Mouse (Mus musculus) E14TG2a.4 (cell line): Measurements from ENCODE around the gene Mrpl43.
"Not testable (repeated sequence)": the region's sequence is repeated elsewhere in the genome, so short reads cannot be mapped to it uniquely, and the experiment has no call there.

ENCODE experiments used
- H3K27me3 ChIP-seq: 2 replicates; pipeline ENCODE4 v1.6.1; 2014; ENCODE audit warnings: low read length, control low read depth; ENCODE audit not compliant: insufficient read depth
- H3K36me3 ChIP-seq: 2 replicates; pipeline ENCODE4 v1.6.1; 2014; ENCODE audit warnings: low read length, control low read depth; ENCODE audit not compliant: insufficient read depth
- H3K4me1 ChIP-seq: replicated peaks from 2 replicates; pipeline ENCODE4 v1.6.1; 2014; ENCODE audit warnings: low read depth, low read length, control low read depth
- H3K4me3 ChIP-seq: replicated peaks from 2 replicates; pipeline ENCODE4 v1.5.1; 2014; ENCODE audit warnings: mild to moderate bottlenecking, low read length
- H3K9me3 ChIP-seq: 2 replicates; pipeline ENCODE4 v1.6.1; 2014; ENCODE audit warnings: low read length, control low read depth
- CTCF ChIP-seq: conservative IDR thresholded peaks from 2 replicates; pipeline ENCODE4 v1.5.1; 2014; ENCODE audit warnings: low read length
- NANOG ChIP-seq: IDR thresholded peaks from 2 replicates; pipeline ENCODE4 v1.6.1; 2014; ENCODE audit warnings: borderline replicate concordance, low read length, mixed read lengths
- POU5F1 ChIP-seq: IDR thresholded peaks from 2 replicates; pipeline ENCODE4 v1.6.1; 2014; ENCODE audit warnings: low read length, borderline replicate concordance

Mrpl43 gene

DNA sequence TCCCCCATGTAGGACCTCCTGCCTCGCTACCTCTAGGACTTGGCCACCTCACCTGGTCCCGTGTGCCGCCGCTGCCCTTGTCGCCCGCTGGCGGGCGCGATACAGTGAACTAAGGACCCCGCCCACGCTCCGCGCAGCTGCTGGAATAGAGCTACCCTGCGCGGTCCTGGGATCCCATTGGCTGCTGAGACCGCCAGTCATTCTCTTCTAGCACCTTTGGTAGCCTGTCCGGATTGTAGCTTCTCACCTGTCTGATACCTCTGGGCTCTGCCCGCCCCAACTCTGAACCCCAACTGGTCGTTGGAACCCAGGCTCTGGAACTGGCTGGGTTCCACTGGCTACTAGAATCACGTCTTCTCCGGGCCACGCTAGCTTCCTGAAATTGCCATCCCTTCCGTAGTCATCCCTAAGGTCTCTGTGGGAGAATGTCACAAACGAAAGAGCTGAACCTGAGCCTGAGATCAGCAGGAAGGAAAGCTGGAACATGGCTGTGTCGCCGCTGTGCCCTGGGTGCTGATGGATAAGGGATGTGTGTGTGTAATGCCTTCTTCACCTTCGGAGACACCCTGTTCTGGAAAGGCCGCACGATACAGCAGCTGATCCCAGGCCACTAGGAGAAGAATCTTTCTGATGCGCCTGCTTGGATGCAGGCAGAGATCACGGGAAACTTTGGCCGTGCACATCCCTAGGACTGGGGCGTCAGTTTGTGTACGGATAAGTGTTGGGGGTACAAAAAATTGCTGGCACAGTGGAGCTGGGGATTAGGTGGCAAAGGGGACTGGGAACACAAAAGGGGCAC is 40.5 kb upstream of the Mrpl43 start:
- Histone ChIP-seq H3K27me3 (peaks cover 87% of the 10 kb centered on the region), H3K4me3 (peak overlapping the region; percentile 74), H3K9me3 (no peaks in the 10 kb centered on the region), H3K36me3 (no peaks in the 10 kb centered on the region), H3K4me1 (peaks cover 63% of the 10 kb centered on the region)
- TF ChIP-seq POU5F1 (no peak), CTCF (no peak), NANOG (no peak)

DNA sequence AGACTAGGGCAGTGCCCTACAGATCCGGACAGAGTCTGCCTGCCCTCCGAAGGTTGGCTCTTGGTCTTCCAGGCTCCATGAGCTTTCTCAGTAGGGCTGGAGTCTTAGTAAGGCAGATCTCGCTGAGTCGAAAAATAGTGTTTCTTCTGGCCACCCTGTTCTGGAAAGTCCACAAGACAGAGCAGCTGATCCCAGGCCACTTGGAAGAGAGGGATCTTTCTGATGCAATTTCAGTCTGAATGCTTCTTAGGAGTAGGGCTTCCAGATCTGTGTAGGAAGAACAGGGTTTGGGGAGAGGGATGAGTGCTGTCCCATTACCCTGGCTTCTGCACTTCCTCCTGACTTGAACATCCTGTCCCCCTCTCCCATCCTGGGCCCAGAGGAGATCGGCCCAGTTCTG is 39.4 kb upstream of the Mrpl43 start, which contains the start of gene Pdzd7:
Gene Pdzd7 (minus strand): TSS at position 67 of the 400 bp plus-strand sequence.
- no peak for TF ChIP-seq CTCF
- TF ChIP-seq POU5F1: no peak
- TF ChIP-seq NANOG: no peak
- H3K36me3 ChIP-seq: no peaks in the 10 kb centered on the region
- no peaks in the 10 kb centered on the region for H3K9me3 ChIP-seq
- peaks cover 96% of the 10 kb centered on the region for H3K27me3 ChIP-seq
- peaks cover 69% of the 10 kb centered on the region for H3K4me1 ChIP-seq
- H3K4me3 ChIP-seq: peak within 1 kb of the TSS; percentile 74

DNA sequence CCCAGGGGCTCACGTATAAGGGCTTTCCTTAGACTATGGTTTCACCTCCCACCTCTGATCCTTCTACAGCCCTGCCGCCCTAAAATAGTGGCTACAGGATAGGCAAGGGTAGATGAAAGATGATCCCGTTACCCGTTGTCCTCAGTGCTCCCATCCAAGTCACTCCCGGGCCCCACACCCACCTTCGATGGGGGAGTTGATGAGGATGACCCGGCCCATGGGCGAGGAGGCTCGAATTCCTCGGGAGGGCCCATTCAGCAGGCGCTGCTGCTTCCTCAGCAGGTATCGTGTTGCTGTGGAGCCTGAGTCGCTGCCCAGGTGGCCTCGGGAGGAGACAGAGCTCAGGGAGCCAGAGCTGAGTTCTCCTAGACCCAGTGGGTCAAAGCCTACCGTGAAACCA is 39.0 kb upstream of the Mrpl43 start:
- no peak for TF ChIP-seq POU5F1
- TF ChIP-seq CTCF: no peak
- no peak for TF ChIP-seq NANOG
- Histone ChIP-seq H3K36me3 (no peaks in the 10 kb centered on the region), H3K4me1 (peaks cover 70% of the 10 kb centered on the region)

DNA sequence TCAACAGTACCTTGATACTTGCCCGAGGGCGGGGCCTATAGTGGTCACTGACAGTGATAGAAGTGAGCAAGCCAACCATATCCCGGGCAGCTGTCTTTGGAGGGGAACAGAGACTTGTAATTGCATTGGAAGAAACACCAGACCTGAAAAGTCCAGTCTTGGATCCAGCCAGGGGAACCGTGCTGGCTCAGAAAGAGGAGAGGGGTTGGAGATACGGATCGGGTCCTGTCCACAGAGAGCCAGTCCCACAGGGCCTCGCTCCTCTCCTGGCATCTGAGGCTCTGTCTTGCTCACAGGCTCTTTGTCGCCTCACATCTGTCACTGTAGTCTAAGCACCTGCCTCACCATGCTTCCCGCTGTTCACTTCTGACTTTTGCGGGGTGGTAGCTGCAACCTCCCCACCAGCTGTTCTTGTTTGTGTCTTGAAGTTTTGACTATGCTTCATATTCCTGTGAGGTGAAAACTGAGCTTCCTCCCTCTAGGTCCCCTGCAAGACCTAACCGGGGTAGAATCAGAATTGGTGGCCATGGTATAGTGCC is 38.2 kb upstream of the Mrpl43 start:
- Histone ChIP-seq H3K4me1 (peaks cover 70% of the 10 kb centered on the region), H3K4me3 (no peak overlapping the region), H3K27me3 (peaks cover 96% of the 10 kb centered on the region), H3K36me3 (no peaks in the 10 kb centered on the region), H3K9me3 (no peaks in the 10 kb centered on the region)
- TF ChIP-seq POU5F1: no peak
- TF ChIP-seq CTCF: no peak
- TF ChIP-seq NANOG: no peak

More for the DNA sequence above, 39.0 kb upstream of the Mrpl43 start:
- Histone ChIP-seq H3K9me3 (no peaks in the 10 kb centered on the region), H3K4me3 (peak overlapping the region; percentile 74), H3K27me3 (peaks cover 96% of the 10 kb centered on the region)

DNA sequence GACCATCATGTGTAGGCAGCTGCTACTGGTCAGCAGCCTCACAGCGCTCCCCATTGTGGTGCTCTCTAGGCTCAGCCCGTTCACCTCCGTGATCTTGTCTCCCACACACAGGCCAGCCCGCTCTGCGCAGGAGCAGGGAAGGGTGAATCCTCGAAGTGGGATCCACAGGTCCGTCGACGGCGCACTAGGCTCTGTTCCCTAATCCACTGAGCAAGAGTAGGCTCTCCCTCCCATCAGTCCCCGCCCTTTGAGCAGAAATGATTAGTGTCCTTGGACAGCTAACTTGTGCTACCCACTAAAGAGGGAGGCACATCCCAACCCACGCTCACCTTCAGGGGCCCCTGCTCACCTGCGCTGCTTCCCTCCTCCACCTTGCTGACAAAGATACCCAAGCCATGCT is 34.0 kb upstream of the Mrpl43 start:
- peak overlapping the region; percentile 68 for H3K4me3 ChIP-seq
- no peaks in the 10 kb centered on the region for H3K9me3 ChIP-seq
- peaks cover 87% of the 10 kb centered on the region for H3K27me3 ChIP-seq
- TF ChIP-seq CTCF (no peak), POU5F1 (no peak), NANOG (no peak)
- no peaks in the 10 kb centered on the region for H3K36me3 ChIP-seq
- H3K4me1 ChIP-seq: peaks cover 57% of the 10 kb centered on the region

DNA sequence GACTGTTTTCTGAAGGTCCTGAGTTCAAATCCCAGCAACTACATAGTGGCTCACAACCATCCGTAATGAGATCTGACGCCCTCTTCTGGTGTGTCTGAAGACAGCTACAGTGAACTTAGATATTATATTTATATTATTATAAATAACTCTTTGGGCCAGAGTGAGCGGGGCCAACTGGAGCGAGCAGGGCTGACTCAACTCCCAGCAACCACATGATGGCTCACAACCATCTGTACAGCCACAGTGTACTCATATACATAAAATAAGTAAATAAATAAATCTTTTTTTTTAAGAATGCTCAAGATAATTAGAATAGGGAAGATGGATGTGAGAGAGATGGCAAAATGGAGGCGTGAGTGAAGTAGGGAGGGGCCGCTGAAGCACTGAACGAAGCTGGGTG is 32.0 kb upstream of the Mrpl43 start:
- peaks cover 51% of the 10 kb centered on the region for H3K4me1 ChIP-seq
- not testable (repeated sequence) for H3K36me3 ChIP-seq, H3K4me3 ChIP-seq, H3K9me3 ChIP-seq
- peaks cover 67% of the 10 kb centered on the region for H3K27me3 ChIP-seq

DNA sequence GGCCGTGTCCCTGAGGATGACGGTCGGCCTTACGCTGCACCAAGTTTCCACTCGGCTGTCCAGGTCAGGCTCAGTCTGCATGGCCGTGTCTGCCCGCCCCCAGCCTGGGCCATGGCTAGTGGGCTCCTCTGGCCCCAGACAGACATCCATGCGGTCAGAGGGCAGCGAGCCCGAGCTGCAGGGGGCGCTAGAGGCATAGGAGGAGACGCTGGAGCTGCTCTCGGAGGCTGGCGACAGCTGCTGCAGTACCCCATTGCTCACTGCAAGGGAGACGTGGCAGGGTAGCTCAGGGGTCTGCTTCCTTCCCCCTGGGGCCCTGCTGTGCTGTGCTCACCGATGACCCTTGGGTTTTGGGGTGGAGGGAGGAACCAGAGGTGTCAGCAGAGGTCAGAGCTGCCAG is 30.6 kb upstream of the Mrpl43 start:
- H3K4me1 ChIP-seq: peaks cover 62% of the 10 kb centered on the region
- H3K27me3 ChIP-seq: peaks cover 54% of the 10 kb centered on the region
- no peaks in the 10 kb centered on the region for H3K9me3 ChIP-seq
- H3K4me3 ChIP-seq: 0 out of 2 replicates have a peak overlapping the region, but pooled peaks have one; percentile 20
- no peaks in the 10 kb centered on the region for H3K36me3 ChIP-seq
- TF ChIP-seq CTCF (peak; percentile 55), POU5F1 (no peak), NANOG (no peak)

DNA sequence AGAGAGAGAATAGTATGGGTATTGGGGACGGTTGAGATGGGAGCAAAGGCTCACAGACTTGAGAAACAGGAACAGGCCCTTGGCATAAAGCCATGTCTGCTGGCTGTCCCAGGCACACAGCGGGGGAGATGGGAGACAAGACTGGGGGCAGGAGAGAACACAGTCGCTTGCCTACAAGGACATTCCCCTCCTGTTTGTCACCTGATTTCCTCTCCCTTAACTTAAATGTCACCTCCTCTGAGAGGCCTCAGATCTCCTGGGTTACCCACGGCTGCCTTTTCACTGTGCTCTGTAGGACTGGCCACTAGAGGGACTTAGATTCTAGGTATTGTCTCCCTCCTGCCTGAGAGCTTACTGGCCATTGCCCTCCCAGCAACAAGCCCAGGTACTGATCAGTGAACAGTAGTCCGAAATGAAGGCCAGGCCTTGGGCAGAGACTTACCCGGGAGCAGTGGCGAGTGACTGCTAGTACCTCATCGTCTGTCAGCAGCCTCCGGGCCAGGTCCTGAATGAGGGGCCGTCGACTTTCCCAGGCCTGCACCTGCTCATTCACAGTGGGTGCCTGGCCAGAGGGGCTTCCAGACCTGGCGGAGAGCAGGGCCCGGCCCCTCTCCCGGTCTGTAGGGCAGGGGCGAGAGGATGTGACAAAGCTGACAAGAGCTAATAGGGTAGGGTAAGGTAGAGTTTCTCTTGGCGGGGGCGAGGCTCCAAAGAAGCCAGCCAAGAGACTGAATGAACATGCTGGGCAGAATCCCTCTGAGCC is 26.5 kb upstream of the Mrpl43 start:
- H3K4me3 ChIP-seq: peak overlapping the region; percentile 32
- no peak for TF ChIP-seq NANOG
- TF ChIP-seq CTCF: peak; percentile 38; the same call in 1 of the 2 replicates
- no peaks in the 10 kb centered on the region for H3K9me3 ChIP-seq
- peaks cover 38% of the 10 kb centered on the region for H3K27me3 ChIP-seq
- peaks cover 70% of the 10 kb centered on the region for H3K4me1 ChIP-seq
- 0 out of 2 replicates have a peak, but pooled peaks cover 2% of the 10 kb centered on the region for H3K36me3 ChIP-seq

DNA sequence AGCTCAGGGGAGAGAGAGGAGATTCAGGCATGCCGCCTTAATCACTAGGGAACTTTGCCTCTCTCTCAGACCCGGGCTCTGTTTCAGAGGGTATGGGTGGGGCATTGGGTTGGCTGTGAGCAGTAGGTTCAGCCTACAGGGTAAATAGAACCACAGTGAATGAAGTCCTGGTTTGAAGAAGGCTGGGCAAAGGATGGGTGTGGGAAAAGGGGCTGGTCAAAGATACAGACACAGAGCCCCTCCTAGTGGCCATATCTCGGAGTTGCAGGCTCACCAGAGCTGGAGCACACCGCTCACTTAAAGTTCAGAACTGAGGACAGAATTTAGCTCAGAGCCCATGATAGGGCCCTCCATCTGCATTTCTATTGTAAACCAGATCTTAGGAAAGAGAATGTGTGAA is 25.5 kb upstream of the Mrpl43 start:
- peaks cover 42% of the 10 kb centered on the region for H3K27me3 ChIP-seq
- H3K36me3 ChIP-seq: peaks cover 11% of the 10 kb centered on the region
- H3K4me1 ChIP-seq: peaks cover 71% of the 10 kb centered on the region
- H3K4me3 ChIP-seq: no peak overlapping the region
- H3K9me3 ChIP-seq: no peaks in the 10 kb centered on the region
- TF ChIP-seq POU5F1 (no peak), CTCF (peak; percentile 83)
